Mouse (Mus musculus): ENCODE measurements around the gene Dmd. TPM values are rescaled to one million over a fixed set of nuclear protein-coding genes. Genes with fewer than 3 reads are reported as not detected.

Gene Dmd
- polyA plus RNA-seq, 1 experiment, result not detected

DNA sequence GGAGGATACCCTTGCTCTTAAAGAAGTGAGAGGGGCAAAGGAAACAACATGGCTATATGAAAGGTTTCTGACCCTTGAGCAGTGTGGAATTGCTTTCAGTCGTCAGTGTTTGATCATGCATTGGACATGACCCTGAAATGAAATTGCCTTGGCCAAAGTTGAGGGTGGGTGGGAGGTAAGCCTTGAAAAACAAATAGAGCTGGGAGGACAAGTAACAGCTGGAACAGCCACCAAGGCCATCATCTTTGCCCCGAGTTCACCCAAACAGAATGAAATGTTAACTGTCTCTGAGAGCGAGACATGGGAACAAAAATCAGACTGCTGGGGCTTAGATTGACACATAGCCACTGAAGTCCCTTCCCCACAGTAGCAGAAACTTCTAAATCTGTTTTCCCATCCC is 2100.9 kb downstream of the Dmd start:
- no peak for TF ChIP-seq CTCF (IDR thresholded peaks at IDR 0.05; ENCODE audit: insufficient read depth, low read depth, low read length)
- no peak for TF ChIP-seq POLR2A (IDR thresholded peaks at IDR 0.05; ENCODE audit: insufficient read depth, low read depth, low read length)
- WGBS, result 41% methylated on average over 3 of the region's 3 CpGs
- Histone ChIP-seq H3K27ac (ENCODE audit: insufficient read depth, low read depth, low read length) (peak overlapping the region; percentile 51; the same call in 1 of the 2 replicates), H3K4me3 (ENCODE audit: insufficient read depth, low read depth, low read length) (peak overlapping the region; percentile 39), H3K4me1 (ENCODE audit: control insufficient read depth, insufficient read depth, low read length) (no peaks in the 10 kb centered on the region)

DNA sequence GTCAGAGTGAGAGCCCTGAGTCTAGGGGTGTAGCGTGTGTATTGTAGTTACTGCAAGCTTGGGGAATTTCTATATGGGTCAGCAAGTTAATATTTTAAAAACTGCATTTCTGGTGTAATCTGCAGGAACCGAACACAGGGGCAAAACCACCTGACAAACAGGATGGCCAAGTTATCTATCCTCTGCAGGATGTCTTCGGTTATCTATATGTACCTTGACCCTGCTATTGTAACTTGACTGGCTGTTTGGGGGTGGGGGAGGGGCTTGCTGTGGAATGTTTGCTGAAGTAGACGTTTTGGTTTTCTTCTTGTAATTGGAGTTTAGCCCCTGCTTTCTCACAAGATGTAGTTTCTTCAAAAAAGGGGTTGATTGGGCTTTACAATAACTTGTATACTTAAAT is 2124.9 kb downstream of the Dmd start:
- H3K4me3 ChIP-seq (ENCODE audit: insufficient read depth, low read depth, low read length), result no peak overlapping the region
- H3K4me1 ChIP-seq (ENCODE audit: control insufficient read depth, insufficient read depth, low read length), result no peaks in the 10 kb centered on the region
- H3K27ac ChIP-seq (ENCODE audit: insufficient read depth, low read depth, low read length), result no peak overlapping the region
- 73% methylated on average over 4 of the region's 4 CpGs for WGBS
- TF ChIP-seq CTCF (IDR thresholded peaks at IDR 0.05; ENCODE audit: insufficient read depth, low read depth, low read length) (no peak), POLR2A (IDR thresholded peaks at IDR 0.05; ENCODE audit: insufficient read depth, low read depth, low read length) (no peak)

DNA sequence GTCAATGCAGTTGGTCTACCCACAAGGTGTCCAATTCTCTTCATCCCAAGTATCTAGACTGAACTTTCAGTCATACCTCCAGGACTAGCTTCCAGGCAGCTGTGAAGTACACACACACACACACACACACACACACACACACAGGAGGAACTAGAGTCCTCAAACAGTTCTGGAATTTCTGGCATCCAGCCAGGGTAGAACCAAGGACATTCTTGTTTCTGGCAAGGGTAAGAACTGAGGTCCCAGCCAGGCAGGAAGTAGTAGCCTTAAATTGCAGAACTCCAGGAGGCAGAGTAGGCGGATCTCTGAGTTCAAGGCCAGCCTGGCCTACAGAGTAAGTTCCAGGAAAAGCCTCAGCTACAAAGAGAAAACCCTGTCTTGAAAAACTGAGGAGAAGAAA is 2128.2 kb downstream of the Dmd start:
- Histone ChIP-seq H3K4me1 (ENCODE audit: control insufficient read depth, insufficient read depth, low read length) (no peaks in the 10 kb centered on the region), H3K27ac (ENCODE audit: insufficient read depth, low read depth, low read length) (no peak overlapping the region), H3K4me3 (ENCODE audit: insufficient read depth, low read depth, low read length) (no peak overlapping the region)
- TF ChIP-seq CTCF (IDR thresholded peaks at IDR 0.05; ENCODE audit: insufficient read depth, low read depth, low read length), result no peak
- TF ChIP-seq POLR2A (IDR thresholded peaks at IDR 0.05; ENCODE audit: insufficient read depth, low read depth, low read length), result no peak
- 85% methylated on average over 1 of the region's 1 CpGs for WGBS

DNA sequence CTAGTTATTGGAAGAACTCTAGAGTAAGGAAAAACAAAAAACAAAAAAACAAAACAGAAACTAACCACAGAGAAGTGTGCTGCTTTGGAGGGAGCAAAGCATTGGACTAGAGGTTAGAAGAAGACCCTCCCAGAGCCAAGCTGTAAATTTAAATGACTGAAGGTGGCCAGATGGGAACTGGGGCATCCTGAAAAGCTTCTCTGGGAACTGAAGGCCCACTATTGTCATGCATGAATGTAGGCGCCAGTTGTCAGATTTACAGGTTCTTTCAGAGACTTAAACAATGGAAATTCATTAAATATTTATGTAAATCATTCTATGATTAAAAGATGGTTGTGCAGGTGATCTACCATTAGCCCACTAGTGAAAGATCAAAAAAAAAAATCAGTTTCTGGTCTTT is 2128.9 kb downstream of the Dmd start:
- TF ChIP-seq CTCF (IDR thresholded peaks at IDR 0.05; ENCODE audit: insufficient read depth, low read depth, low read length), result no peak
- TF ChIP-seq POLR2A (IDR thresholded peaks at IDR 0.05; ENCODE audit: insufficient read depth, low read depth, low read length), result no peak
- H3K4me3 ChIP-seq (ENCODE audit: insufficient read depth, low read depth, low read length), result no peak overlapping the region
- H3K27ac ChIP-seq (ENCODE audit: insufficient read depth, low read depth, low read length), result no peak overlapping the region
- 83% methylated on average over 1 of the region's 1 CpGs for WGBS
- H3K4me1 ChIP-seq (ENCODE audit: control insufficient read depth, insufficient read depth, low read length), result no peaks in the 10 kb centered on the region

DNA sequence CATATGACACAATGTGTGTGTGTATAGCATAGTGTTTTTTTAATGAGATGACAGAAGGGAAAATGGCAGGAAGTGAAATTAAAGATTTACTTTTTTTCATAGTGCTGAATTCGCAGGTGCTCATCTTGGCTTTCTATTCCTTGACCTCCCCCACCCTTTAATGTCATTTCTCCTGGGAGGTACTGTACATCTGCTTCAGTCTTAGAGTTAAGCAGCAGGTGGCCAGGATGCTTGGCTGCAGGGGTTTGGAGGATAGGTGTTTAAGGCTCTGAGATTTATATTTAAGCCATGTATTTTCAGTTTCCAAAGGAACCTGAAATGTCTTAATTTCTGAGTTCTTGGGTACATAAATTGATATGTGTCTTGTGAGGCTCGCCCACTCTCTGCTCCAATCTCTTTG is 2130.5 kb downstream of the Dmd start:
- Histone ChIP-seq H3K4me3 (ENCODE audit: insufficient read depth, low read depth, low read length) (no peak overlapping the region), H3K27ac (ENCODE audit: insufficient read depth, low read depth, low read length) (no peak overlapping the region), H3K4me1 (ENCODE audit: control insufficient read depth, insufficient read depth, low read length) (no peaks in the 10 kb centered on the region)
- 77% methylated on average over 2 of the region's 2 CpGs for WGBS
- TF ChIP-seq POLR2A (IDR thresholded peaks at IDR 0.05; ENCODE audit: insufficient read depth, low read depth, low read length), result no peak
- TF ChIP-seq CTCF (IDR thresholded peaks at IDR 0.05; ENCODE audit: insufficient read depth, low read depth, low read length), result no peak

DNA sequence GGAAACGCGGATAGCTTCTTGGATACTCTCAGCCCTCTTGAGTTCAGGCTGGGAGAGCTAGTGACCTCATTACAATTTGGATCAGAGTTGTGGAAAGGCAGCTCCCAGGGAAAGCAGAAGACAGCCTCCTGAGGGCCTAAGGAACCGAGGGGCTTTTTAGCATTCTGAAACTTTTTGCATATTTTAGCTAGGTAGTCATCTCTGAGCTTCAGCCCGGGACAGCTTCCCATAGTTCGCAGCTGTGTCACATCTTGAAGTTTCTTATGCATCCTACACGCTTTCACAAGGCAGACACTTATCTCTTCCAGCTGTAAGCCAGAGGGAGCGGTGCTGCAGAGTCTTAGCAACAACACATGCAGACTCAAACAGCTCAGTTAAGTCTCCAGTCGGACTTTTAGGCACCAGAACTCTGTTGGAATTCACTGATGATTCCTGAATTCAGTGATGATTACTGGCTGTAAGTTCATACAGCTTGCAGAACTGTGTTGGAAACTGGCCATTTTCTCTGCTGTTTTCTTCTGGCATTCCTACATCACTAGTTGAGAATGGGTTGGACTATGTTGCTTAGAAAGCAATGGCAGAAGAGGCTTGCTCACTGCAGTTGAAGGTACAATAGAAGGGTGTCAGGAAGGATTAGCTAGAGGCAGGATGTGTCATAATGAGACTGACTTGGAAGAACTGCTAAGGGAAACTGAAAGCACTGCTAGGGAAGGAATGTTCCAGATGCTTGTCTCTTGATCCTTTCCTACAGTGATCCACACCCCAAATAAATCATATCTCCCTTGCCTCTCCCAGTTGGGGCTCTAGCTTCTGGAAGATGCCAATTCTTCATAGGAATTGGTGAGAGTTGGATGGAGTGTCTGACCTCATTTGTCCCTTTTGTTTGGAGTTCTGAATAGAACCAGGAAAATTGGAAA is 2135.8 kb downstream of the Dmd start:
- Histone ChIP-seq H3K4me3 (ENCODE audit: insufficient read depth, low read depth, low read length) (no peak overlapping the region), H3K4me1 (ENCODE audit: control insufficient read depth, insufficient read depth, low read length) (no peaks in the 10 kb centered on the region), H3K27ac (ENCODE audit: insufficient read depth, low read depth, low read length) (peak overlapping the region; percentile 44; the same call in 1 of the 2 replicates)
- TF ChIP-seq CTCF (IDR thresholded peaks at IDR 0.05; ENCODE audit: insufficient read depth, low read depth, low read length) (no peak), POLR2A (IDR thresholded peaks at IDR 0.05; ENCODE audit: insufficient read depth, low read depth, low read length) (no peak)
- WGBS, result 30% methylated on average over 8 of the region's 8 CpGs

DNA sequence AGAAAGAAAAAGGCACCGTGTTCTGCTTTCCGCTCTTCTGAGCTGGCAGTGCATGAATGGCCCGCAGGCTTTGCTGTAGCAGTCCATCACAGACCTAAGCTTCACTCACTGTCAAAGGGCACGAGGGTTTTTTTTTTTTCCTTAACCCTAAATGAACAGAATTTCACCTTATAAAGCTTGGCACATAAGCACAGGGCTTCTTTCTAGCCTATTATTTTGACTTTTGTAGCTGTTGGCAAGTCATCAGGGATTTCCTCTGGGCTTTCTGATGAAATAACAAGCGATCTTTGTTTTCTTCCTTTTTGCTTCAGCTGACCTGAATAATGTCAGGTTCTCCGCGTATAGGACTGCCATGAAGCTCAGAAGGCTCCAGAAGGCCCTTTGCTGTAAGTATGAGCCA is 2140.8 kb downstream of the Dmd start:
- WGBS, result 39% methylated on average over 7 of the region's 7 CpGs
- no peak for TF ChIP-seq CTCF (IDR thresholded peaks at IDR 0.05; ENCODE audit: insufficient read depth, low read depth, low read length)
- no peak for TF ChIP-seq POLR2A (IDR thresholded peaks at IDR 0.05; ENCODE audit: insufficient read depth, low read depth, low read length)
- H3K27ac ChIP-seq (ENCODE audit: insufficient read depth, low read depth, low read length), result no peak overlapping the region
- H3K4me1 ChIP-seq (ENCODE audit: control insufficient read depth, insufficient read depth, low read length), result no peaks in the 10 kb centered on the region
- H3K4me3 ChIP-seq (ENCODE audit: insufficient read depth, low read depth, low read length), result no peak overlapping the region

DNA sequence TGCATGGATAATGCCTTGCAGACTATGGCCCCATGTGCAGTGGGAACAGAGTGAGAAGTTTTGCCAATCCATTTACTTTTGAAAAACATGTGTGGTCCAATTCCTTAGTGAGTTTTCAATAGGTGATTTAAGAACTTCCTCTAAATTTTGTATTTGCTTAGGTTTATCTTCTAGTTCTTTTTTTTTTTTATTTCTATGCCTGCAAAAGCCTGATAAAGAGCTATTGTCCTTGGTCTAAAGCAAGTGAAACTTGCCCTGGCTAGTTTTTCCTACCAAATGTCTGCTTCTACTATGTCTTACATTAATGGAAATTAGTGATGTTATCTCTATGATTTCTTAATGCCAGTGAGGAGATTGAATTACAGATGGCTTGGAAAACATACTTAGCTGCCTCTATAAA is 2144.7 kb downstream of the Dmd start:
- Histone ChIP-seq H3K4me3 (ENCODE audit: insufficient read depth, low read depth, low read length) (no peak overlapping the region), H3K27ac (ENCODE audit: insufficient read depth, low read depth, low read length) (no peak overlapping the region), H3K4me1 (ENCODE audit: control insufficient read depth, insufficient read depth, low read length) (no peaks in the 10 kb centered on the region)
- TF ChIP-seq CTCF (IDR thresholded peaks at IDR 0.05; ENCODE audit: insufficient read depth, low read depth, low read length) (no peak), POLR2A (IDR thresholded peaks at IDR 0.05; ENCODE audit: insufficient read depth, low read depth, low read length) (no peak)

DNA sequence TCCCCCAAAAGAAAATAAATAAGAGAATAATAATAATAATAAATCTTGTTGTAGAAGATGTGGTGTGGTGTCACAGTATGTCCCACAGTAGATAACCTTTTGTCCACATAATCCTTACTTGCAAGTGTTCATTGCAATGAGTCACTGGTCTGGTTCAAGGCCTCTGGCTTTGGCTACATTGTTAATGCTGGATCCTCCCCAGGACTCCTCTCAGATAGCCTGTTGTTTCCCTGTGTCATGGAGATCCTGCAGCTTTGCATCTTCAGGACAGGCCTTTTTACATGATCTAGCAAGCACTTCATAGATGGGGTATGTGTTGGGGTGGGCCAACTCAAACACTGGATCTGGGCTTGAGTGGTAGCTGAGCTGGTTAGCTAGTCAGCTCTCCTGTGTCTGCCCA is 2150.0 kb downstream of the Dmd start:
- Histone ChIP-seq H3K4me1 (ENCODE audit: control insufficient read depth, insufficient read depth, low read length) (no peaks in the 10 kb centered on the region), H3K27ac (ENCODE audit: insufficient read depth, low read depth, low read length) (no peak overlapping the region), H3K4me3 (ENCODE audit: insufficient read depth, low read depth, low read length) (no peak overlapping the region)
- TF ChIP-seq POLR2A (IDR thresholded peaks at IDR 0.05; ENCODE audit: insufficient read depth, low read depth, low read length) (no peak), CTCF (IDR thresholded peaks at IDR 0.05; ENCODE audit: insufficient read depth, low read depth, low read length) (no peak)

Measured in olfactory bulb, adult 2 months (tissue).